Mouse (Mus musculus) MEL (cell line): Measurements from ENCODE around the gene Gm10642. TPM values are rescaled to one million over a fixed set of nuclear protein-coding genes. Genes with fewer than 3 reads are reported as not detected.

ENCODE experiments used
- DNase-seq: peaks from one replicate; pipeline ENCODE4 v3.0.0; 2011; ENCODE audit warnings: low read depth, low spot score
- H3K27ac ChIP-seq: 2 replicates; pipeline ENCODE4 v1.5.1; 2012; ENCODE audit warnings: low read depth, mild to moderate bottlenecking, control low read depth, low read length, moderate library complexity; ENCODE audit not compliant: control insufficient read depth
- H3K27me3 ChIP-seq, 2 experiments: fragments of 150-350 bp in 1 of 2; sonication (generic) in 1 of 2; 2 replicates each; pipeline ENCODE4 v1.6.1; 2012; ENCODE audit warnings: low read length in 2 of 2, mild to moderate bottlenecking in 2 of 2, improper control_type of control experiment in 1 of 2, moderate library complexity in 1 of 2; ENCODE audit not compliant: insufficient read depth in 2 of 2, control insufficient read depth in 1 of 2
- H3K36me3 ChIP-seq, 2 experiments: 2 replicates each; pipeline ENCODE4 v1.6.1; 2012 to 2014; ENCODE audit warnings: low read length in 2 of 2, improper control_type of control experiment in 1 of 2, inconsistent platforms in 1 of 2, mild to moderate bottlenecking in 1 of 2; ENCODE audit not compliant: insufficient read depth in 2 of 2, control insufficient read depth in 1 of 2
- H3K4me1 ChIP-seq, 2 experiments: fragments of 150-350 bp in 1 of 2; sonication (generic) in 1 of 2; 2 replicates each; pipeline ENCODE4 v1.6.1; 2012; ENCODE audit warnings: low read length in 2 of 2, improper control_type of control experiment in 1 of 2, mild to moderate bottlenecking in 1 of 2; ENCODE audit not compliant: insufficient read depth in 2 of 2, control insufficient read depth in 1 of 2
- H3K4me3 ChIP-seq, 2 experiments: fragments of 150-350 bp in 1 of 2; sonication (generic) in 1 of 2; 2 replicates each; pipeline ENCODE4 v1.5.1; 2012; ENCODE audit warnings: low read depth in 2 of 2, low read length in 2 of 2, mild to moderate bottlenecking in 2 of 2, moderate library complexity in 2 of 2, control low read depth in 1 of 2, improper control_type of control experiment in 1 of 2; ENCODE audit not compliant: control insufficient read depth in 1 of 2, insufficient read depth in 1 of 2
- H3K79me2 ChIP-seq: 2 replicates; pipeline ENCODE4 v1.6.1; 2012; ENCODE audit warnings: mild to moderate bottlenecking, low read length, moderate library complexity; ENCODE audit not compliant: control insufficient read depth, poor library complexity, insufficient read depth
- H3K9ac ChIP-seq: 2 replicates; pipeline ENCODE4 v1.6.1; 2012; ENCODE audit warnings: low read depth, mild to moderate bottlenecking, control low read depth, low read length, moderate library complexity; ENCODE audit not compliant: control insufficient read depth, poor library complexity, severe bottlenecking
- H3K9me3 ChIP-seq: fragments of 150-350 bp; sonication (generic); replicated peaks from 2 replicates; pipeline ENCODE4 v1.6.1; 2012; ENCODE audit warnings: mild to moderate bottlenecking, low read length, improper control_type of control experiment, moderate library complexity; ENCODE audit not compliant: insufficient read depth
- CHD1 ChIP-seq: IDR thresholded peaks from 2 replicates; pipeline ENCODE4 v1.6.1; 2012; ENCODE audit warnings: low read depth, mild to moderate bottlenecking, inconsistent platforms, low read length, improper control_type of control experiment
- CHD2 ChIP-seq: IDR thresholded peaks from 2 replicates; pipeline ENCODE4 v1.6.1; 2011; ENCODE audit warnings: low read length, improper control_type of control experiment
- CTCF ChIP-seq, 3 experiments: IDR thresholded peaks in 2 of 3; conservative IDR thresholded peaks in 1 of 3; 2 replicates each; pipeline ENCODE4 v1.5.1; 2011 to 2012; ENCODE audit warnings: low read length in 3 of 3, low read depth in 2 of 3, mild to moderate bottlenecking in 2 of 3, improper control_type of control experiment in 1 of 3, inconsistent platforms in 1 of 3, mixed read lengths in 1 of 3, moderate library complexity in 1 of 3; ENCODE audit not compliant: control insufficient read depth in 1 of 3, insufficient read depth in 1 of 3, poor library complexity in 1 of 3, severe bottlenecking in 1 of 3
- E2F4 ChIP-seq: IDR thresholded peaks from 2 replicates; pipeline ENCODE4 v1.6.1; 2011; ENCODE audit warnings: low read depth, low read length, improper control_type of control experiment, borderline replicate concordance
- ELF1 ChIP-seq: IDR thresholded peaks from 2 replicates; pipeline ENCODE4 v1.6.1; 2014; ENCODE audit warnings: low read depth, mild to moderate bottlenecking, inconsistent platforms, low read length, improper control_type of control experiment, moderate library complexity
- EP300 ChIP-seq, 2 experiments: IDR thresholded peaks; 2 replicates each; pipeline ENCODE4 v1.6.1; 2011; ENCODE audit warnings: improper control_type of control experiment in 2 of 2, low read length in 2 of 2, low read depth in 1 of 2, mild to moderate bottlenecking in 1 of 2
- GABPA ChIP-seq: IDR thresholded peaks from 2 replicates; pipeline ENCODE4 v1.6.1; 2012; ENCODE audit warnings: low read depth, mild to moderate bottlenecking, inconsistent platforms, low read length, improper control_type of control experiment, moderate library complexity
- HCFC1 ChIP-seq: IDR thresholded peaks from 2 replicates; pipeline ENCODE4 v1.6.1; 2012; ENCODE audit warnings: low read depth, mild to moderate bottlenecking, inconsistent platforms, low read length, improper control_type of control experiment, moderate library complexity
- JUND ChIP-seq: IDR thresholded peaks from 2 replicates; pipeline ENCODE4 v1.6.1; 2011; ENCODE audit warnings: low read depth, mild to moderate bottlenecking, improper control_type of control experiment, low read length
- MAFK ChIP-seq: IDR thresholded peaks from 2 replicates; pipeline ENCODE4 v1.6.1; 2011; ENCODE audit warnings: low read depth, mild to moderate bottlenecking, low read length, improper control_type of control experiment, borderline replicate concordance
- MAX ChIP-seq: IDR thresholded peaks from 2 replicates; pipeline ENCODE4 v1.6.1; 2011; ENCODE audit warnings: low read length, improper control_type of control experiment
- MAZ ChIP-seq: IDR thresholded peaks from 2 replicates; pipeline ENCODE4 v1.6.1; 2012; ENCODE audit warnings: low read depth, mild to moderate bottlenecking, inconsistent platforms, low read length, improper control_type of control experiment
- MEF2A ChIP-seq: IDR thresholded peaks from 2 replicates; pipeline ENCODE4 v1.6.1; 2014; ENCODE audit warnings: low read depth, mild to moderate bottlenecking, inconsistent platforms, low read length, improper control_type of control experiment; ENCODE audit not compliant: poor library complexity, insufficient replicate concordance, severe bottlenecking; ENCODE audit errors: extremely low read depth
- MXI1 ChIP-seq: IDR thresholded peaks from 2 replicates; pipeline ENCODE4 v1.6.1; 2011; ENCODE audit warnings: mild to moderate bottlenecking, low read depth, low read length, improper control_type of control experiment
- MYB ChIP-seq: IDR thresholded peaks from 2 replicates; pipeline ENCODE4 v1.6.1; 2011; ENCODE audit warnings: mild to moderate bottlenecking, low read depth, low read length, improper control_type of control experiment
- MYC ChIP-seq: IDR thresholded peaks from 2 replicates; pipeline ENCODE4 v1.6.1; 2011; ENCODE audit warnings: low read depth, mild to moderate bottlenecking, low read length, improper control_type of control experiment, moderate library complexity
- NELFE ChIP-seq: IDR thresholded peaks from 2 replicates; pipeline ENCODE4 v1.6.1; 2011; ENCODE audit warnings: low read depth, low read length, improper control_type of control experiment
- NRF1 ChIP-seq: IDR thresholded peaks from 2 replicates; pipeline ENCODE4 v1.6.1; 2014; ENCODE audit warnings: low read depth, mild to moderate bottlenecking, inconsistent platforms, low read length, improper control_type of control experiment, moderate library complexity; ENCODE audit not compliant: poor library complexity, insufficient read depth, severe bottlenecking
- POLR2A ChIP-seq, 2 experiments: IDR thresholded peaks; 2 replicates each; pipeline ENCODE4 v1.6.1; 2011 to 2012; ENCODE audit warnings: low read length in 2 of 2, mild to moderate bottlenecking in 2 of 2, control low read depth in 1 of 2, improper control_type of control experiment in 1 of 2, low read depth in 1 of 2, moderate library complexity in 1 of 2; ENCODE audit not compliant: control insufficient read depth in 1 of 2, insufficient read depth in 1 of 2, poor library complexity in 1 of 2
- POLR2AphosphoS2 ChIP-seq: IDR thresholded peaks from 2 replicates; pipeline ENCODE4 v1.6.1; 2011; ENCODE audit warnings: low read length, improper control_type of control experiment
- POLR2AphosphoS5 ChIP-seq: IDR thresholded peaks from 2 replicates; pipeline ENCODE4 v1.6.1; 2012; ENCODE audit warnings: low read depth, borderline replicate concordance, mild to moderate bottlenecking, inconsistent platforms, low read length, moderate library complexity, mixed read lengths
- RAD21 ChIP-seq: IDR thresholded peaks from 2 replicates; pipeline ENCODE4 v1.6.1; 2011; ENCODE audit warnings: mild to moderate bottlenecking, low read depth, low read length, improper control_type of control experiment
- RCOR1 ChIP-seq: IDR thresholded peaks from 2 replicates; pipeline ENCODE4 v1.6.1; 2012; ENCODE audit warnings: low read depth, mild to moderate bottlenecking, inconsistent platforms, low read length, improper control_type of control experiment
- SIN3A ChIP-seq: IDR thresholded peaks from 2 replicates; pipeline ENCODE4 v1.6.1; 2012; ENCODE audit warnings: low read length, improper control_type of control experiment, inconsistent platforms
- TCF12 ChIP-seq: IDR thresholded peaks from 2 replicates; pipeline ENCODE4 v1.6.1; 2014; ENCODE audit warnings: low read depth, mild to moderate bottlenecking, inconsistent platforms, low read length, improper control_type of control experiment, moderate library complexity
- UBTF ChIP-seq: IDR thresholded peaks from 2 replicates; pipeline ENCODE4 v1.6.1; 2012; ENCODE audit warnings: low read depth, mild to moderate bottlenecking, inconsistent platforms, low read length, improper control_type of control experiment, moderate library complexity, borderline replicate concordance; ENCODE audit not compliant: insufficient read depth
- USF1 ChIP-seq: IDR thresholded peaks from 2 replicates; pipeline ENCODE4 v1.6.1; 2014; ENCODE audit warnings: low read depth, mild to moderate bottlenecking, inconsistent platforms, low read length, improper control_type of control experiment, moderate library complexity
- USF2 ChIP-seq, 2 experiments: IDR thresholded peaks; 2 replicates each; pipeline ENCODE4 v1.6.1; 2011 to 2012; ENCODE audit warnings: improper control_type of control experiment in 2 of 2, low read length in 2 of 2, borderline replicate concordance in 1 of 2, inconsistent platforms in 1 of 2, low read depth in 1 of 2, mild to moderate bottlenecking in 1 of 2; ENCODE audit not compliant: insufficient read depth in 1 of 2
- ZC3H11A ChIP-seq: IDR thresholded peaks from 2 replicates; pipeline ENCODE4 v1.6.1; 2012; ENCODE audit warnings: low read depth, mild to moderate bottlenecking, inconsistent platforms, low read length, improper control_type of control experiment
- ZKSCAN1 ChIP-seq: IDR thresholded peaks from 2 replicates; pipeline ENCODE4 v1.6.1; 2012; ENCODE audit warnings: low read depth, mild to moderate bottlenecking, inconsistent platforms, low read length, improper control_type of control experiment, moderate library complexity
- ZMIZ1 ChIP-seq: IDR thresholded peaks from 2 replicates; pipeline ENCODE4 v1.6.1; 2012; ENCODE audit warnings: low read depth, mild to moderate bottlenecking, inconsistent platforms, low read length, improper control_type of control experiment, moderate library complexity
- ZNF384 ChIP-seq: IDR thresholded peaks from 2 replicates; pipeline ENCODE4 v1.6.1; 2012; ENCODE audit warnings: low read depth, mild to moderate bottlenecking, inconsistent platforms, low read length, improper control_type of control experiment
- polyA plus RNA-seq, 2 experiments: library from polyadenylated mRNA; stranded (reverse) in 1 of 2; unstranded in 1 of 2; fragments of >175 nt in 1 of 2; fragments of >200 nt in 1 of 2; gene quantifications; 2 replicates each; pipeline versions ENCODE4 v1.2.1 to v1.2.4; 2012; ENCODE audit warnings: low replicate concordance in 2 of 2, low read depth in 1 of 2; ENCODE audit not compliant: insufficient read length in 2 of 2, insufficient read depth in 1 of 2, missing spikeins in 1 of 2
- total RNA-seq: library from RNA; depleted of rRNA; stranded (reverse); fragments of 300-350 nt; gene quantifications from 2 replicates; pipeline ENCODE4 v1.2.3, GENCODE M21; 2012

The Gm10642 gene
- total and polyA plus RNA-seq, 3 experiments: 1.3 TPM; not detected in 1

DNA sequence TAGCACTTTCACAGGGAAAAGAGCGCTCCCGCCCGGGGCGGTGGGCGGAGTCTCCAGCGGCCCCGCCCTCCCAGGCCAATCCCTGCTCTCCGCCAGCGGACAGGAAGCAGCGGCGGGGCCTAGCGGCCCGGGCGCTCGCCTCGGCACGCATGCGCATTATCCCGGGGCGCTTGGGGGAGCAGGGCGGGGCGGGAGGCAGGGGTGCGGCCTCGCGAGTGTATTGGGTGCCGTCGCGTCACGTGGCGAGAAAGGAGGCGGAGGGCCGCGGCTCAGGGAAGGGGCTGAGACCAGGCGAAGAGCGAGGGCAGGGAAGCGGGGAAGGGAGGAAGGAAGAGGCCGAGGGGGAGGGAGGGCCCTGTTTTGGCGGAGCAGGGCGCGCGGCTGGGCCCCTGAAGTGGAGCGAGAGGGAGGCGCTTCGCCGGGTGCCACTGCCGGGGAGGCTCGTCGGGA is 22.7 kb downstream of the Gm10642 start, which contains the start of gene Adam10 (continued):
- no peak for TF ChIP-seq JUND

DNA sequence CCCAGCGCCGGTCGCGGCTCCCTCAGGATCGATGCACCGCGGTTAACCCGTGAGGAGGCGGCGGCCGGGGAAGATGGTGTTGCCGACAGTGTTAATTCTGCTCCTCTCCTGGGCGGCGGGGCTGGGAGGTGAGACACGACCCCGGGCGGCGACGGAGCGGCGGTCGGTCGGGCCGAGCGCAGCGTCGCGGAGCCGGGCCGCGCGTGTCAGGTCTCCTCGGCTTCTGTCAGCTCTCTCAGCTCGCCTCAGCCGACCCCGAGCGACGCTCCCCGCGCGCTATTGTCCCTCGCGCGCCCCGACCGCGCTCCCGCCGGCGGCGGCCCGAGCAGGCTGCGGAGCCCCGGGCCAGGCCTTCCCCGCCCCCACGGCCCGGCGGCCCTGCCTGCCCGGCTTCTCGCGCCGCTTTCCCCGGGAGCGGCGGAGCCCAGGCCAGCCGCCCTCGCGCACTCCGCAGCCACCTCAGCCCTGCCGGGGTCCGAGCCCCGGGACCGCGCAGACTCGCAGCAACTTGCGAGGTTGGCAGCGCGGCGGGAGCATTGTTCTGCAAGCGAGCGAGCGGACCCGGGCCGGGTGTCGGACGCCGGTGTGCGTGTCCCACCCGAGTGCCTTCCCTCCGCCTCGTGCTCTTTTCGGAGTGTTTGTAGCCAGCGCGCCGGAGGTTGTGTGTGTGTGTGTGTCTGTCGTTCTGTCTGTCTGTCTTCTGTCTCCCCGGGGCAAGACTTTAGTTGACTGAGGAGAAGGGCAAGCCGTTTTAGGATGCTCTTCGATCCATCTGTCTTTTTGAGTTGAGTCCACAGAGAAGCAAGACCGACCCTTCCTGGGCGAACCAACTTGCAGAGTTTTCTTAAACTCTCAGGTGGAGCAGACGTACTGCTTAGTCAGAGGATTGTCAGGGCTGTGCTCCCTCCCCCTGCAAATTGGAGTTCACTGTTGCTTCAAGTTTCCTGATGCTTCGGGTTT is 23.4 kb downstream of the Gm10642 start:
- DNase-seq: peak; percentile 78
- no peaks in the 10 kb centered on the region for H3K9me3 ChIP-seq
- peak overlapping the region; percentile 98 for H3K9ac ChIP-seq
- peaks cover 14 to 30% of the 10 kb centered on the region in 2 experiments for H3K4me1 ChIP-seq
- H3K27me3 ChIP-seq: no peaks in the 10 kb centered on the region
- peaks cover 2 to 40% of the 10 kb centered on the region in 2 experiments for H3K36me3 ChIP-seq
- H3K4me3 ChIP-seq: peak overlapping the region; percentile 60 to 99
- peak overlapping the region; percentile 86 for H3K27ac ChIP-seq
- H3K79me2 ChIP-seq: peaks cover 42% of the 10 kb centered on the region
- no peak for TF ChIP-seq MEF2A
- TF ChIP-seq RCOR1: no peak
- no peak; the same call in 1 of the 2 replicates for TF ChIP-seq MAX
- TF ChIP-seq MYB: no peak
- no peak for TF ChIP-seq E2F4
- TF ChIP-seq ZMIZ1: 0 out of 2 replicates have a peak, but pooled peaks have one; percentile 0
- TF ChIP-seq USF1: 0 out of 2 replicates have a peak, but pooled peaks have one; percentile 29
- no peak for TF ChIP-seq NRF1
- TF ChIP-seq CHD2: no peak
- no peak for TF ChIP-seq POLR2AphosphoS5
- TF ChIP-seq ELF1: no peak
- no peak for TF ChIP-seq USF2 (IDR thresholded peaks at IDR 0.05; ENCODE audit: borderline replicate concordance in 1 of 2, insufficient read depth in 1 of 2, low read depth in 1 of 2, low read length in 2 of 2)
- peak in 1 of 2 experiments; percentile 9; a peak in 1 of 4 replicates for TF ChIP-seq EP300 (IDR thresholded peaks at IDR 0.05; ENCODE audit: low read depth in 1 of 2, low read length in 2 of 2)
- TF ChIP-seq GABPA: no peak
- TF ChIP-seq UBTF: no peak
- no peak for TF ChIP-seq RAD21
- no peak for TF ChIP-seq POLR2AphosphoS2
- no peak for TF ChIP-seq MAZ
- no peak for TF ChIP-seq ZKSCAN1
- TF ChIP-seq MXI1: peak; percentile 41; the same call in 1 of the 2 replicates
- no peak for TF ChIP-seq MYC
- TF ChIP-seq NELFE: no peak
- peak; percentile 43; the same call in 1 of the 2 replicates for TF ChIP-seq CHD1
- TF ChIP-seq SIN3A: peak; percentile 23; the same call in 1 of the 2 replicates
- TF ChIP-seq ZC3H11A: no peak
- TF ChIP-seq MAFK: 0 out of 2 replicates have a peak, but pooled peaks have one; percentile 31
- TF ChIP-seq TCF12: peak; percentile 13; the same call in 1 of the 2 replicates
- TF ChIP-seq ZNF384: no peak
- TF ChIP-seq HCFC1: no peak
- TF ChIP-seq POLR2A (IDR thresholded peaks at IDR 0.05; ENCODE audit: control insufficient read depth in 1 of 2, insufficient read depth in 1 of 2, low read depth in 1 of 2, low read length in 2 of 2, poor library complexity in 1 of 2): peak in 1 of 2 experiments; percentile 33; a peak in 1 of 4 replicates
- TF ChIP-seq CTCF (IDR thresholded peaks at IDR 0.05 in 2 of 3, conservative IDR thresholded peaks at IDR 0.05 in 1 of 3; ENCODE audit: control insufficient read depth in 1 of 3, insufficient read depth in 1 of 3, low read depth in 2 of 3, low read length in 3 of 3, poor library complexity in 1 of 3, severe bottlenecking in 1 of 3): no peak
